Mouse (Mus musculus): ENCODE data around the gene Ppp1r15a.

GRCm38 (mm10) chr7:45514411-45514810 is 11.7 kb downstream of the Ppp1r15a start:
- TF ChIP-seq USF1 (IDR thresholded peaks at IDR 0.05; ENCODE audit: low read depth, low read length) (no peak), CTCF (conservative IDR thresholded peaks at IDR 0.05 in 1 of 2, IDR thresholded peaks at IDR 0.05 in 1 of 2; ENCODE audit: low read depth in 2 of 2, low read length in 2 of 2) (no peak), TCF12 (IDR thresholded peaks at IDR 0.05; ENCODE audit: low read depth, low read length) (no peak), MAZ (IDR thresholded peaks at IDR 0.05; ENCODE audit: low read depth, low read length) (no peak), SMC3 (IDR thresholded peaks at IDR 0.05; ENCODE audit: low read depth, low read length) (no peak), UBTF (IDR thresholded peaks at IDR 0.05; ENCODE audit: low read depth, low read length) (no peak), JUND (conservative IDR thresholded peaks at IDR 0.05; ENCODE audit: low read depth, low read length) (no peak), CHD1 (IDR thresholded peaks at IDR 0.05; ENCODE audit: low read depth, low read length) (no peak), GABPA (IDR thresholded peaks at IDR 0.05; ENCODE audit: insufficient replicate concordance, low read depth, low read length) (no peak), NELFE (IDR thresholded peaks at IDR 0.05; ENCODE audit: low read depth, low read length) (no peak), BHLHE40 (IDR thresholded peaks at IDR 0.05; ENCODE audit: low read depth, low read length) (no peak), RAD21 (IDR thresholded peaks at IDR 0.05; ENCODE audit: low read depth, low read length) (no peak), EP300 (IDR thresholded peaks at IDR 0.05; ENCODE audit: low read length) (no peak)

All from CH12.LX (cell line).